Mouse (Mus musculus) C2C12 (cell line): ENCODE results near the gene Fbxw11. TPM values are rescaled to one million over a fixed set of nuclear protein-coding genes. Genes with fewer than 3 reads are reported as not detected.

Experiments
- H3K27me3 ChIP-seq: one replicate; pipeline ENCODE4 v1.6.1; 2011; ENCODE audit not compliant: control insufficient read depth, insufficient read depth, insufficient read length
- H3K36me3 ChIP-seq: one replicate; pipeline ENCODE4 v1.6.1; 2011; ENCODE audit not compliant: control insufficient read depth, insufficient read depth
- H3K4me3 ChIP-seq: one replicate; pipeline ENCODE4 v1.5.1; 2011; ENCODE audit warnings: mild to moderate bottlenecking, control low read depth; ENCODE audit not compliant: poor library complexity, insufficient read depth, severe bottlenecking
- H3K79me2 ChIP-seq: one replicate; pipeline ENCODE4 v1.6.1; 2011; ENCODE audit not compliant: control insufficient read depth, insufficient read depth
- H3K79me3 ChIP-seq: one replicate; pipeline ENCODE4 v1.6.1; 2011; ENCODE audit warnings: low read depth, control low read depth
- H3ac ChIP-seq: one replicate; pipeline ENCODE3; 2011; ENCODE audit warnings: low read depth; ENCODE audit not compliant: control insufficient read depth, insufficient read length
- CEBPB ChIP-seq: IDR thresholded peaks from one replicate; pipeline ENCODE4 v1.6.1; 2011; ENCODE audit warnings: low read depth, mild to moderate bottlenecking, control low read depth, moderate library complexity
- CTCF ChIP-seq: IDR thresholded peaks from one replicate; pipeline ENCODE4 v1.5.1; 2011; ENCODE audit not compliant: control insufficient read depth, insufficient read depth, insufficient read length
- FOSL1 ChIP-seq: IDR thresholded peaks from one replicate; pipeline ENCODE4 v1.8.0; 2011; ENCODE audit warnings: mild to moderate bottlenecking, low read length; ENCODE audit not compliant: poor library complexity, insufficient read depth, severe bottlenecking
- MAX ChIP-seq: IDR thresholded peaks from one replicate; pipeline ENCODE4 v1.6.1; 2011; ENCODE audit warnings: mild to moderate bottlenecking, control low read depth
- MYOD1 ChIP-seq: IDR thresholded peaks from one replicate; pipeline ENCODE4 v1.6.1; 2011; ENCODE audit warnings: low read depth; ENCODE audit not compliant: control insufficient read depth, insufficient read length
- MYOG ChIP-seq: IDR thresholded peaks from one replicate; pipeline ENCODE4 v1.6.1; 2011; ENCODE audit not compliant: control insufficient read depth, insufficient read length; ENCODE audit errors: extremely low read depth
- USF1 ChIP-seq: IDR thresholded peaks from one replicate; pipeline ENCODE4 v1.6.1; 2011; ENCODE audit warnings: low read depth, mild to moderate bottlenecking, control low read depth, moderate library complexity
- polyA plus RNA-seq: library from polyadenylated mRNA; unstranded; fragments of >200 nt; fragmentation: generic; extraction: Trizol; gene quantifications from one replicate; pipeline ENCODE4 v1.2.1, GENCODE M21; 2012; ENCODE audit warnings: missing spikeins

The Fbxw11 gene
- polyA plus RNA-seq, 1 experiment = 38.8 TPM

DNA sequence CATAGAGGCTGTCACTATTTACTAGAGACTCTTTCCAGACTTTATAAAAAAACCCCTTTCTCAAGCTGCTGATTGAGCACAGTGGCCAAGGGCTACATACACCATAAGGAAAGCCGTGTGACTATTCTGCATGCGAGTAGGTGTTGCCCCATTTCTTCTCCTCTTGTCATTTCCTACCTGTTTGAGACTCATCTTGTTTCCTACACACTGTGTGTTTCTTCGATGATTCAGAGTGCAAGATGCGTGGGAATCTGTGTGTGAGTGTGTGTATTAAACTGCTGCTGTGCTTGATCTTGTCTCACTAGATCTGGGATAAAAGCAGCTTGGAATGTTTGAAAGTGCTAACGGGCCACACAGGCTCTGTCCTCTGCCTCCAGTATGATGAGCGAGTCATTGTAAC, 90.7 kb downstream of the Fbxw11 start:
- no peaks in the 10 kb centered on the region for H3K79me2 ChIP-seq
- H3K4me3 ChIP-seq = no peak overlapping the region
- H3K36me3 ChIP-seq = peaks cover 61% of the 10 kb centered on the region
- no peak overlapping the region for H3ac ChIP-seq
- H3K79me3 ChIP-seq = no peaks in the 10 kb centered on the region
- no peaks in the 10 kb centered on the region for H3K27me3 ChIP-seq
- TF ChIP-seq FOSL1 (no peak), CTCF (no peak), MYOD1 (no peak), MAX (no peak)

DNA sequence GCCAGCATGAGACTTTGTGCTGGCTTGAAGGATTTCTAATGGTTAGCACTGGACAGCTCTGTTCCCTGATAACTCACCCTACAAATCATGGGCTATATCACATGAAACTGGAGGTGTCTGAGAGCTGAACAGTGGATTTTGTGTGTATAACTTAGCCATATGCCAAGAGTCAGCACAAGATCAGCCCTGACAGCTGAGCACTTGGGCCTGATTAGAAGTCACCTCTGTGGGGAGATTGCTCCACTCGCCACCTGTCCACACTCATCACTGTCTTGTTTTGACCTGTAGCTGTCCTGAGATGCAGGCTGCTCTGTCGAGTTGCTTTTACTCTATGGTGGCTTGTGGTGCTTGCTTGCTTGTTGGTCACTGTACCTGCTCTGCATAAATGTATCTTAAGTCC, 93.8 kb downstream of the Fbxw11 start:
- Histone ChIP-seq H3ac (no peak overlapping the region), H3K79me3 (no peaks in the 10 kb centered on the region), H3K79me2 (no peaks in the 10 kb centered on the region), H3K27me3 (no peaks in the 10 kb centered on the region), H3K36me3 (peaks cover 72% of the 10 kb centered on the region), H3K4me3 (no peak overlapping the region)
- TF ChIP-seq MAX (no peak), CTCF (no peak), MYOD1 (peak; percentile 44), FOSL1 (no peak)

DNA sequence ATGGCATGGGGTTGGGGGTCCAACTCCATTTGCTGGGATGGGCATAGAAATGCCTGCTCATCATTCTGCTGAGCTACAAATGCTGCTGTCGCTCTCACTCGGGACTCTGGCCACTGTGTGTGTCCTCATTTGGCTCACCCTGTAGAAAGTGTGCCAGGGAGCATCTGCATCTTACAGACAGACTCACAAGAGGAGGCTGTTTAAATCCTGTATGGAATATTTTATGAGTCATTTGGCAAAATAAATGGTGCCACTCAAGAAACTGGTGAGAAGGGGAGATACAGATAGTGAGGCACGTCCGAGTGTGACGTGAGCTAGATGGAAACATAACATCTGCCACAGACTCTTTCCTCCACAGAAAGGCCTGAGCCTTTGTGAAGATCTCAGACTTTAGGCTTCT, 95.2 kb downstream of the Fbxw11 start:
- peaks cover 85% of the 10 kb centered on the region for H3K36me3 ChIP-seq
- TF ChIP-seq MYOD1 = no peak

DNA sequence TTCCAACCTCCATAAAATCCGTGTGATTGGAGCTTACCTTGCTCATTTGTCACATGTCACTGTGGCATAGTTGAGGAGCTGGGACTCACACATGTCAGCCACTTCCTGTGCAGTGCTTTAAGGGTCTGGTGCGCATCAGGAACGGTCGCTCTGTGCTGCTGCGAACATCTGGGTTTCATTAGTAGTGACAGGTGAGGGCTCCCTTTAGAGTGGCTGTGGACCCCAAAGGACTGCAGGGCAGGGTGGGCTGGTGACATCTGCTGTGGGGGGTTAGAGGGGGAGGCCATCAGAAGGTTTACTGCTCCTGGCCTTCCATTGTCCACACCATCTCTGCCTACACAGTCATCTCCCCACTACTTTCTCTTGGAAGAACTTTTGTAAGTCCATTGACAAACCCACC, 101.4 kb downstream of the Fbxw11 start:
- TF ChIP-seq MAX (no peak), USF1 (no peak), CTCF (no peak), FOSL1 (no peak), CEBPB (no peak), MYOG (no peak), MYOD1 (no peak)
- Histone ChIP-seq H3K79me2 (no peaks in the 10 kb centered on the region), H3K27me3 (no peaks in the 10 kb centered on the region), H3K36me3 (peaks cover 79% of the 10 kb centered on the region), H3K4me3 (no peak overlapping the region), H3ac (no peak overlapping the region), H3K79me3 (no peaks in the 10 kb centered on the region)

More for the DNA sequence above, 95.2 kb downstream of the Fbxw11 start:
- Histone ChIP-seq H3K27me3 (no peaks in the 10 kb centered on the region), H3K4me3 (no peak overlapping the region), H3K79me3 (no peaks in the 10 kb centered on the region), H3K79me2 (no peaks in the 10 kb centered on the region), H3ac (no peak overlapping the region)

GRCm38 (mm10) chr11:32744463-32744862, 101.9 kb downstream of the Fbxw11 start:
- Histone ChIP-seq H3K79me2 (no peaks in the 10 kb centered on the region), H3K4me3 (no peak overlapping the region), H3K79me3 (no peaks in the 10 kb centered on the region), H3K36me3 (peaks cover 75% of the 10 kb centered on the region), H3ac (no peak overlapping the region), H3K27me3 (no peaks in the 10 kb centered on the region)
- TF ChIP-seq FOSL1 (no peak), MAX (no peak), CTCF (no peak), CEBPB (no peak), MYOD1 (no peak), MYOG (no peak), USF1 (no peak)

DNA sequence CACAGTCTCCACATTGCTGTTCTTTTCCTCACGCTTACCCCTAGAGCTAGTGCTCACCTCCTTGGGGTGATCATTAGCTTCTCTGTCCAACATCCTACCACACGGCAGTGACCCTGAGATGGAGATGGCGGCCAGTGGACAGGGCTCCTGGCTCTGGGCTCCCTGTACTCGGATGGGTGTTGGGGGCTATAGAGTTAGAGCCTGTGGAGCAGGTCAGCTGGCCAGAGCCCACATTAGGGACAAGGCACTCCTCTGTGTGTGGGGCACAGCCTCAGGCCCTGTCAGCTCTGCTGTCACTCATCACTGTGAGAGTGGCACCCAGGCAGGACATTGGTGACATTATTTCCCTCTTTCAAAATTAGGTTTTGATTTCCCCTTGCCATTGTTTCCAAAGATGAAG, 102.9 kb downstream of the Fbxw11 start:
- Histone ChIP-seq H3K27me3 (no peaks in the 10 kb centered on the region), H3K79me2 (no peaks in the 10 kb centered on the region), H3K79me3 (no peaks in the 10 kb centered on the region), H3K4me3 (no peak overlapping the region), H3ac (no peak overlapping the region), H3K36me3 (peaks cover 68% of the 10 kb centered on the region)
- no peak for TF ChIP-seq CEBPB
- TF ChIP-seq CTCF = no peak
- no peak for TF ChIP-seq MAX
- no peak for TF ChIP-seq FOSL1
- TF ChIP-seq MYOD1 = no peak
- no peak for TF ChIP-seq MYOG
- TF ChIP-seq USF1 = no peak
